Comparison of ENCODE assay signal across 13 mouse cellular contexts in genomic region chr6:30325932-30326501, GRCm38 (mm10). TPM values are rescaled to one million over a fixed set of nuclear protein-coding genes. Genes with fewer than 3 reads are reported as not detected.
DNase-seq lines count a peak whose midpoint lies in the region; ATAC-seq and TF ChIP-seq lines count a peak whose summit lies in the region.
"Had no signal": no experiment of that assay in that cellular context is flagged by ENCODE, and none has a peak within 500 bp of the region (broad histone marks: within the 10 kb centered on the region; RNA-seq: fewer than 3 reads in every experiment).

No protein-coding gene starts in this region.

- no peaks in the 10 kb centered on the region for H3K9me3 ChIP-seq in lung, embryonic 15.5 days
- H3K9me3 ChIP-seq: embryonic facial prominence, embryonic 12.5 days; hindbrain, embryonic 12.5 days; neural tube, embryonic 12.5 days had no signal

- TF ChIP-seq POLR2A in heart, adult 2 months (IDR thresholded peaks at IDR 0.05; ENCODE audit: insufficient read depth, low read depth, low read length), result no peak

- no peak overlapping the region for H3K9ac ChIP-seq in heart, adult 2 months (ENCODE audit: low read depth, low read length)
- no peak overlapping the region for H3K9ac ChIP-seq in lung, embryonic 15.5 days
- H3K9ac ChIP-seq: embryonic facial prominence, embryonic 12.5 days; forebrain, postnatal 0 days; hindbrain, embryonic 12.5 days; neural tube, embryonic 12.5 days had no signal

- ATAC-seq in lung, embryonic 15.5 days (ENCODE audit: borderline replicate concordance, extremely low read depth, low FRiP score, low TSS enrichment), result no peak
- peak; percentile 97 for ATAC-seq in granulocyte monocyte progenitor cell, adult 5-6 weeks (replicated peaks; ENCODE audit: poor library complexity, severe bottlenecking)
- ATAC-seq: forebrain, postnatal 0 days had no signal

- H3K79me2 ChIP-seq in heart, adult 2 months (replicated peaks; ENCODE audit: control insufficient read depth, insufficient read depth, low read length), result no peaks in the 10 kb centered on the region

- peaks cover 1% of the 10 kb centered on the region; the same call in 1 of the 2 replicates for H3K4me1 ChIP-seq in heart, adult 2 months (ENCODE audit: control insufficient read depth, insufficient read depth, low read length)
- H3K4me1 ChIP-seq in lung, embryonic 15.5 days, result no peaks in the 10 kb centered on the region
- H3K4me1 ChIP-seq: hindbrain, embryonic 12.5 days; neural tube, embryonic 12.5 days had no signal

- H3K27ac ChIP-seq in heart, adult 2 months, result peak overlapping the region; percentile 26
- H3K27ac ChIP-seq in lung, embryonic 15.5 days, result peak overlapping the region; percentile 11; the same call in 1 of the 2 replicates
- H3K27ac ChIP-seq: embryonic facial prominence, embryonic 12.5 days; hindbrain, embryonic 12.5 days; neural tube, embryonic 12.5 days had no signal

- intact Hi-C loops in heart, adult 2 months (cut with DNase I), result no loop called here

- H3K27me3 ChIP-seq in heart, adult 2 months (ENCODE audit: control insufficient read depth, insufficient read depth, low read length), result no peaks in the 10 kb centered on the region
- H3K27me3 ChIP-seq in lung, embryonic 15.5 days, result no peaks in the 10 kb centered on the region
- H3K27me3 ChIP-seq: embryonic facial prominence, embryonic 12.5 days; hindbrain, embryonic 12.5 days; neural tube, embryonic 12.5 days had no signal

- TF ChIP-seq EP300 in heart, adult 2 months (IDR thresholded peaks at IDR 0.05; ENCODE audit: insufficient read depth, low read depth, low read length), result no peak

- no peak for TF ChIP-seq CTCF in heart, adult 2 months (IDR thresholded peaks at IDR 0.05)

- no peak for DNase-seq in heart, adult 2 months
- DNase-seq in heart, adult 18-20 months, result no peak
- no peak for DNase-seq in lung, postnatal 36 days
- peak; percentile 55 to 73 for DNase-seq in natural killer cell, adult 2 months (ENCODE audit: low spot score in 2 of 2)
- no peak for DNase-seq in layer of hippocampus, postnatal 14 days (ENCODE audit: low spot score in 2 of 2)
- DNase-seq in right cerebral cortex, postnatal 25 days, result no peak
- DNase-seq: forebrain, postnatal 0 days; lung, postnatal 4 days had no signal

- no peaks in the 10 kb centered on the region for H3K36me3 ChIP-seq in heart, adult 2 months (ENCODE audit: control insufficient read depth, insufficient read depth, low read length)
- H3K36me3 ChIP-seq in lung, embryonic 15.5 days, result no peaks in the 10 kb centered on the region
- H3K36me3 ChIP-seq: embryonic facial prominence, embryonic 12.5 days; hindbrain, embryonic 12.5 days; neural tube, embryonic 12.5 days had no signal

- H3K4me3 ChIP-seq in heart, adult 2 months, result no peak overlapping the region
- no peak overlapping the region for H3K4me3 ChIP-seq in lung, embryonic 15.5 days
- H3K4me3 ChIP-seq: embryonic facial prominence, embryonic 12.5 days; hindbrain, embryonic 12.5 days; neural tube, embryonic 12.5 days had no signal

- no peak overlapping the region for H3K4me2 ChIP-seq in lung, embryonic 15.5 days
- H3K4me2 ChIP-seq: embryonic facial prominence, embryonic 12.5 days; hindbrain, embryonic 12.5 days; neural tube, embryonic 12.5 days had no signal

- 30% methylated on average over 3 of the region's 4 CpGs for WGBS in heart, adult 2 months
- WGBS in lung, embryonic 15.5 days, result 48% methylated on average over 4 of the region's 4 CpGs

RNA-seq across cellular contexts. Expression of gene Ube2h, which starts 21.7 kb away (rescaled TPM):
- 10 to 100 TPM; 61.5 to 61.7 TPM for total RNA-seq in heart, adult 2 months (2021)
- 29.4 and 44.2 TPM in 2 replicates for polyA plus RNA-seq in heart, adult 2 months (2012; rRNA removed)
- total RNA-seq in heart, adult 18-20 months (2021), result 10 to 100 TPM; 56.8 to 63.6 TPM
- 39.7 and 40.1 TPM in 2 replicates for polyA plus RNA-seq in lung, embryonic 15.5 days (2015; fragmentation: Nextera tagmentation; extraction: Ambion mirVana)
- 6.4 and 7.9 TPM in 2 replicates for total RNA-seq in granulocyte monocyte progenitor cell, adult 5-6 weeks (2014; fragmentation: Nextera tagmentation)
- 4.4 and 6.5 TPM in 2 replicates for total RNA-seq in granulocyte monocyte progenitor cell, adult 5-6 weeks (2017)
- 10 to 100 TPM; 86.8 to 94.7 TPM for total RNA-seq in layer of hippocampus, postnatal 14 days (2021)

Comparison
In these comparisons a context has a peak if more than half of its experiments do, and no peak if none do; other contexts are left out.
1. DNase-seq: peak in natural killer cell, adult 2 months (2 of 2); none in heart, adult 2 months (0 of 2), heart, adult 18-20 months (0 of 2), lung, postnatal 36 days (single experiment), layer of hippocampus, postnatal 14 days (0 of 2) and right cerebral cortex, postnatal 25 days (single experiment).
2. RNA of gene Ube2h, which starts 21.7 kb away (total RNA-seq): 86.8 to 94.7 TPM in layer of hippocampus, postnatal 14 days, 56.8 to 63.6 TPM in heart, adult 18-20 months and 61.5 to 61.7 TPM in heart, adult 2 months; 4.4 to 7.9 TPM in granulocyte monocyte progenitor cell, adult 5-6 weeks; every median in the first group is over 4 times any median in the second.